Mouse (Mus musculus) T-helper 17 cell (primary cell): ENCODE measurements around the gene Usp17ld.
"Not testable (repeated sequence)": the region's sequence is repeated elsewhere in the genome, so short reads cannot be mapped to it uniquely, and the experiment has no call there.

Experiments used
- in situ Hi-C, 2 experiments: fragments of 300-600 bp; cut with MboI, MseI; formaldehyde crosslinking; loops; 1 replicate in 1 of 2; 2 replicates in 1 of 2; pipeline ENCODE4 v1.15.1; 2025; ENCODE audit warnings: high pct_unique_total_duplicates in 2 of 2

Usp17ld gene

GRCm38 (mm10) chr7:103252405-103252804, at the start of gene Usp17ld:
Gene Usp17ld, minus strand, starts transcription at chr7:103252505.
- in situ Hi-C loops: loop anchor here (5.0 to 10.0 kb wide), 2 partner anchors 165 to 598 kb away; partner anchors contain the start of genes Usp17lc (in 2 of the 2) and Olfr555 (in 1 of the 2)

GRCm38 (mm10) chr7:103216696-103217095, 35.6 kb downstream of the Usp17ld start, which contains the start of gene Olfr594:
Gene Olfr594, plus strand, starts transcription at chr7:103216996.
- in situ Hi-C loops: no loop called here

- in situ Hi-C loops: not testable (repeated sequence)
Observed at GRCm38 (mm10) chr7:103212050-103212449, 40.3 kb downstream of the Usp17ld start.

- in situ Hi-C loops: no loop called here
Observed at GRCm38 (mm10) chr7:103211562-103211961, 40.7 kb downstream of the Usp17ld start, which contains the start of gene Olfr593. Gene Olfr593, plus strand, starts transcription at chr7:103211862.
